Mouse (Mus musculus): ENCODE measurements at regions not wholly inside any gene's neighbourhood (a gene's known extent, or its start where the extent isn't known, plus 50 kb on each side); places are given as distances from the start of the nearest gene placed in this dataset.

GRCm38 (mm10) chr9:5728843-5729242, 383.6 kb downstream of the Casp12 start:
- TF ChIP-seq EP300 (IDR thresholded peaks at IDR 0.05; ENCODE audit: insufficient read depth, low read depth, low read length) (no peak), CTCF (IDR thresholded peaks at IDR 0.05; ENCODE audit: low read depth, low read length) (no peak), POLR2A (IDR thresholded peaks at IDR 0.05; ENCODE audit: insufficient read depth, low read length) (no peak)
- Histone ChIP-seq H3K9me3 (replicated peaks; ENCODE audit: control insufficient read depth, insufficient read depth, low read length, poor library complexity, severe bottlenecking) (no peaks in the 10 kb centered on the region), H3K27me3 (ENCODE audit: control insufficient read depth, insufficient read depth, low read length, poor library complexity, severe bottlenecking) (no peaks in the 10 kb centered on the region), H3K4me3 (ENCODE audit: low read depth, low read length) (no peak overlapping the region), H3K4me1 (ENCODE audit: control insufficient read depth, insufficient read depth, low read length) (no peaks in the 10 kb centered on the region), H3K36me3 (ENCODE audit: control insufficient read depth, insufficient read depth, low read length, poor library complexity, severe bottlenecking) (no peaks in the 10 kb centered on the region), H3K27ac (ENCODE audit: insufficient read depth, low read length) (no peak overlapping the region), H3K9ac (ENCODE audit: low read depth, poor library complexity, severe bottlenecking) (no peak overlapping the region)

GRCm38 (mm10) chr9:5752686-5753301, 407.6 kb downstream of the Casp12 start:
- no peak overlapping the region for H3K4me3 ChIP-seq (ENCODE audit: low read depth, low read length)
- no peaks in the 10 kb centered on the region for H3K9me3 ChIP-seq (replicated peaks; ENCODE audit: control insufficient read depth, insufficient read depth, low read length, poor library complexity, severe bottlenecking)
- no peaks in the 10 kb centered on the region for H3K4me1 ChIP-seq (ENCODE audit: control insufficient read depth, insufficient read depth, low read length)
- no peaks in the 10 kb centered on the region for H3K36me3 ChIP-seq (ENCODE audit: control insufficient read depth, insufficient read depth, low read length, poor library complexity, severe bottlenecking)
- no peak overlapping the region for H3K27ac ChIP-seq (ENCODE audit: insufficient read depth, low read length)
- no peak overlapping the region for H3K9ac ChIP-seq (ENCODE audit: low read depth, poor library complexity, severe bottlenecking)
- TF ChIP-seq EP300 (IDR thresholded peaks at IDR 0.05; ENCODE audit: insufficient read depth, low read depth, low read length): no peak
- TF ChIP-seq CTCF (IDR thresholded peaks at IDR 0.05; ENCODE audit: low read depth, low read length): no peak
- no peaks in the 10 kb centered on the region for H3K27me3 ChIP-seq (ENCODE audit: control insufficient read depth, insufficient read depth, low read length, poor library complexity, severe bottlenecking)

GRCm38 (mm10) chr9:5753785-5754184, 408.6 kb downstream of the Casp12 start:
- H3K9ac ChIP-seq (ENCODE audit: low read depth, poor library complexity, severe bottlenecking): no peak overlapping the region
- H3K4me1 ChIP-seq (ENCODE audit: control insufficient read depth, insufficient read depth, low read length): no peaks in the 10 kb centered on the region
- no peak overlapping the region for H3K27ac ChIP-seq (ENCODE audit: insufficient read depth, low read length)
- no peaks in the 10 kb centered on the region for H3K36me3 ChIP-seq (ENCODE audit: control insufficient read depth, insufficient read depth, low read length, poor library complexity, severe bottlenecking)
- TF ChIP-seq POLR2A (IDR thresholded peaks at IDR 0.05; ENCODE audit: insufficient read depth, low read length) (no peak), EP300 (IDR thresholded peaks at IDR 0.05; ENCODE audit: insufficient read depth, low read depth, low read length) (no peak), CTCF (IDR thresholded peaks at IDR 0.05; ENCODE audit: low read depth, low read length) (no peak)
- no peaks in the 10 kb centered on the region for H3K9me3 ChIP-seq (replicated peaks; ENCODE audit: control insufficient read depth, insufficient read depth, low read length, poor library complexity, severe bottlenecking)
- no peaks in the 10 kb centered on the region for H3K27me3 ChIP-seq (ENCODE audit: control insufficient read depth, insufficient read depth, low read length, poor library complexity, severe bottlenecking)
- H3K4me3 ChIP-seq (ENCODE audit: low read depth, low read length): no peak overlapping the region

- H3K27me3 ChIP-seq (ENCODE audit: control insufficient read depth, insufficient read depth, low read length, poor library complexity, severe bottlenecking): no peaks in the 10 kb centered on the region
- no peaks in the 10 kb centered on the region for H3K9me3 ChIP-seq (replicated peaks; ENCODE audit: control insufficient read depth, insufficient read depth, low read length, poor library complexity, severe bottlenecking)
- no peaks in the 10 kb centered on the region for H3K4me1 ChIP-seq (ENCODE audit: control insufficient read depth, insufficient read depth, low read length)
- TF ChIP-seq CTCF (IDR thresholded peaks at IDR 0.05; ENCODE audit: low read depth, low read length) (no peak), EP300 (IDR thresholded peaks at IDR 0.05; ENCODE audit: insufficient read depth, low read depth, low read length) (no peak), POLR2A (IDR thresholded peaks at IDR 0.05; ENCODE audit: insufficient read depth, low read length) (no peak)
- H3K27ac ChIP-seq (ENCODE audit: insufficient read depth, low read length): no peak overlapping the region
- no peak overlapping the region for H3K9ac ChIP-seq (ENCODE audit: low read depth, poor library complexity, severe bottlenecking)
- no peaks in the 10 kb centered on the region for H3K36me3 ChIP-seq (ENCODE audit: control insufficient read depth, insufficient read depth, low read length, poor library complexity, severe bottlenecking)
- H3K4me3 ChIP-seq (ENCODE audit: low read depth, low read length): no peak overlapping the region
Measured at GRCm38 (mm10) chr9:5761215-5761614, 407.2 kb upstream of the Pdgfd start.

- H3K9me3 ChIP-seq (replicated peaks; ENCODE audit: control insufficient read depth, insufficient read depth, low read length, poor library complexity, severe bottlenecking): no peaks in the 10 kb centered on the region
- no peak for TF ChIP-seq EP300 (IDR thresholded peaks at IDR 0.05; ENCODE audit: insufficient read depth, low read depth, low read length)
- no peak for TF ChIP-seq CTCF (IDR thresholded peaks at IDR 0.05; ENCODE audit: low read depth, low read length)
- TF ChIP-seq POLR2A (IDR thresholded peaks at IDR 0.05; ENCODE audit: insufficient read depth, low read length): no peak
- no peaks in the 10 kb centered on the region for H3K4me1 ChIP-seq (ENCODE audit: control insufficient read depth, insufficient read depth, low read length)
- H3K36me3 ChIP-seq (ENCODE audit: control insufficient read depth, insufficient read depth, low read length, poor library complexity, severe bottlenecking): no peaks in the 10 kb centered on the region
- no peak overlapping the region for H3K9ac ChIP-seq (ENCODE audit: low read depth, poor library complexity, severe bottlenecking)
- H3K4me3 ChIP-seq (ENCODE audit: low read depth, low read length): no peak overlapping the region
- H3K27ac ChIP-seq (ENCODE audit: insufficient read depth, low read length): no peak overlapping the region
- no peaks in the 10 kb centered on the region for H3K27me3 ChIP-seq (ENCODE audit: control insufficient read depth, insufficient read depth, low read length, poor library complexity, severe bottlenecking)
Measured at GRCm38 (mm10) chr9:5769927-5770326, 398.5 kb upstream of the Pdgfd start.

- no peaks in the 10 kb centered on the region for H3K4me1 ChIP-seq (ENCODE audit: control insufficient read depth, insufficient read depth, low read length)
- TF ChIP-seq POLR2A (IDR thresholded peaks at IDR 0.05; ENCODE audit: insufficient read depth, low read length): no peak
- TF ChIP-seq EP300 (IDR thresholded peaks at IDR 0.05; ENCODE audit: insufficient read depth, low read depth, low read length): no peak
- no peak for TF ChIP-seq CTCF (IDR thresholded peaks at IDR 0.05; ENCODE audit: low read depth, low read length)
- H3K9me3 ChIP-seq (replicated peaks; ENCODE audit: control insufficient read depth, insufficient read depth, low read length, poor library complexity, severe bottlenecking): no peaks in the 10 kb centered on the region
- H3K27me3 ChIP-seq (ENCODE audit: control insufficient read depth, insufficient read depth, low read length, poor library complexity, severe bottlenecking): no peaks in the 10 kb centered on the region
- no peaks in the 10 kb centered on the region for H3K36me3 ChIP-seq (ENCODE audit: control insufficient read depth, insufficient read depth, low read length, poor library complexity, severe bottlenecking)
- H3K4me3 ChIP-seq (ENCODE audit: low read depth, low read length): no peak overlapping the region
- H3K27ac ChIP-seq (ENCODE audit: insufficient read depth, low read length): no peak overlapping the region
- H3K9ac ChIP-seq (ENCODE audit: low read depth, poor library complexity, severe bottlenecking): no peak overlapping the region
Measured at GRCm38 (mm10) chr9:5771158-5771557, 397.2 kb upstream of the Pdgfd start.
